Mouse (Mus musculus) intestine, postnatal 0 days (tissue): Measurements from ENCODE around the gene Ncoa3. TPM values are rescaled to one million over a fixed set of nuclear protein-coding genes. Genes with fewer than 3 reads are reported as not detected.
A peak's percentile ranks its signal among the peaks of the same experiment; 100 is the strongest.

ENCODE experiments used
- ATAC-seq: fragments of 200-750 bp; cut with Nextera tagmentation; 2 replicates; pipeline ENCODE4 v1.8.0; 2017; ENCODE audit warnings: mild to moderate bottlenecking, moderate TSS enrichment, moderate library complexity
- H3K27ac ChIP-seq: fragments of 300-500 bp; sonication (generic); 2 replicates; pipeline ENCODE4 v1.5.1; 2014; ENCODE audit warnings: mild to moderate bottlenecking, low read depth, low read length, moderate library complexity
- H3K27me3 ChIP-seq: fragments of 300-500 bp; sonication (generic); replicated peaks from 2 replicates; pipeline ENCODE4 v1.6.1; 2014; ENCODE audit warnings: low read length, mixed read lengths; ENCODE audit not compliant: control insufficient read depth, insufficient read depth
- H3K36me3 ChIP-seq: fragments of 300-500 bp; sonication (generic); 2 replicates; pipeline ENCODE4 v1.6.1; 2014; ENCODE audit warnings: mild to moderate bottlenecking, moderate library complexity; ENCODE audit not compliant: control insufficient read depth, insufficient read depth
- H3K4me1 ChIP-seq: fragments of 300-500 bp; sonication (generic); replicated peaks from 2 replicates; pipeline ENCODE4 v1.6.1; 2014; ENCODE audit warnings: antibody characterized with exemption, low read length, mixed read lengths; ENCODE audit not compliant: control insufficient read depth, insufficient read depth
- H3K4me2 ChIP-seq: fragments of 300-500 bp; sonication (generic); replicated peaks from 2 replicates; pipeline ENCODE4 v1.6.1; 2014; ENCODE audit warnings: low read depth, mild to moderate bottlenecking, moderate library complexity
- H3K4me3 ChIP-seq: fragments of 300-500 bp; sonication (generic); 2 replicates; pipeline ENCODE4 v1.5.1; 2014; ENCODE audit warnings: low read depth, low read length
- H3K9ac ChIP-seq: fragments of 300-500 bp; sonication (generic); 2 replicates; pipeline ENCODE4 v1.6.1; 2014; ENCODE audit warnings: mild to moderate bottlenecking, low read depth, low read length
- H3K9me3 ChIP-seq: fragments of 300-500 bp; sonication (generic); 2 replicates; pipeline ENCODE4 v1.6.1; 2016; ENCODE audit warnings: mixed run types; ENCODE audit not compliant: control insufficient read depth
- CTCF ChIP-seq: sonication (generic); IDR thresholded peaks from 2 replicates; pipeline ENCODE4 v1.5.1; 2016; ENCODE audit warnings: low read depth, mild to moderate bottlenecking, control low read depth, antibody characterized with exemption, moderate library complexity
- WGBS: fragments of 180-500 bp; shearing (Covaris S2); extraction: QIAGEN DNeasy Blood & Tissue Kit; methylation state at CpG from one replicate; pipeline ENCODE4 v1.1.7; 2014; 5-methylcytosine and 5-hydroxymethylcytosine counted together
- polyA plus RNA-seq: library from polyadenylated mRNA; unstranded; fragments of >200 nt; fragmentation: Nextera tagmentation; extraction: Ambion mirVana; gene quantifications from 2 replicates; pipeline ENCODE4 v1.2.1, GENCODE M21; 2015

The Ncoa3 gene
- polyA plus RNA-seq, 1 experiment from 2014 or later, result 4.7 TPM

DNA sequence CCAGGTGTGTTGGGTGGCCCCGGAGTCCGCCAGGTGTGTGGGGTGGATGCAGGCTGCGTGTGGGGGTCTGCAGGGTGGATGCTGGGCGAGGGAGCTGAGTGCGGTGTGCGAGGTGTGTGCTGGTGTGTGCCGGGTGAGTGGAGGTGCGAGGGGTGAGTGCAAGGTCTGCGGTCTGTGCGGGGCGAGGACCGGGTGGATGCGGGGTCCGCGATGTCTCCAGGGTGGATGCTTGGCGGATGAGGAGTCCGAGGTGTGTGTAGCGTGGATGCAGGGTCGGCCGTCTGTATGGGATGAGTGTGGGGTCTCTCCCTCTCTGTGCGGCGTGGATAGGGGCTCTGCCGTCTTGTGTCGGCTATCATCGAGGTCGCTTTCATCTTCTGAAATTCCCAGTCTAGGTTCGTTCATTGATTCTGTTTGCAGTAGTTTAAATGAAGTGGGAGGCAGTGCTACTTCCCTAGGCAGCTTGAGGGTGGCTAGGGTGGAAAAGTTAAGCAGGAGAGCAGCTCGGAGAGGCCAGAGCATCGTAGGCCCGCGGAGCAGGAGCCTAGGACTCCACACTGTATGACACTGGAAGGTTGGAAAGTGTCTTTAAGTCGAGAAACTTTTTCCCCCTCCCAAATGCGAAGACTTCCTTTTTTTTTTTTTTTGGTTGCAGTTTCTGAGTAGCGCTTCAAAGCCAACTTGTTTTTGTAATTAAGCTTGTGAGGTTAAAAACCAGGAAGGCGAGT, 901 bp downstream of the Ncoa3 start:
- Histone ChIP-seq H3K27me3 (no peaks in the 10 kb centered on the region), H3K27ac (peak overlapping the region; percentile 82; the same call in 1 of the 2 replicates), H3K36me3 (no peaks in the 10 kb centered on the region), H3K4me2 (peak overlapping the region; percentile 99), H3K4me3 (peak overlapping the region; percentile 96), H3K4me1 (0 out of 2 replicates have a peak, but pooled peaks cover 3% of the 10 kb centered on the region), H3K9ac (peak overlapping the region; percentile 91), H3K9me3 (no peaks in the 10 kb centered on the region)
- ATAC-seq, result no peak
- 5% methylated on average over 35 of the region's 35 CpGs for WGBS
- no peak for TF ChIP-seq CTCF

DNA sequence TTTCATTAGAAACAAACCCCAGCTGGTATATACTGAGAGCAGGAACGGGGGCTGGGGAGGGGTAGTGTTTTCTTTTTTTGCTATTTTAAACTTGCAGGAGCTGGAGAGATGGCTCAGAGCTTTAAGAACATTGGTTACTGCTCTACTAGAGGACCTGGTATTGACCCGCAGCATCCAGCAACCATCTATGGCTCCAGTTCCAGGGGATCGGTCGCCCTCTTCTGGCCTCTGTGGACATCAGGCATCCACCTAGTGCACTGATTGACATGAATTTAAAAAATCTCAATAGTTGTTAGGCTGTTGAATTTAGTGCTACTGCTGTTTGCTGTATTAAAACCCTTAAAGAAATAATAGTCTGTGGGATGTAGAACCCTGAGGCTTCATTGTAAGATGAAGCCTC, 1.9 kb downstream of the Ncoa3 start:
- WGBS, result 94% methylated on average over 4 of the region's 4 CpGs
- Histone ChIP-seq H3K36me3 (no peaks in the 10 kb centered on the region), H3K27me3 (no peaks in the 10 kb centered on the region), H3K27ac (no peak overlapping the region), H3K4me3 (no peak overlapping the region), H3K4me2 (peak overlapping the region; percentile 99; the same call in 1 of the 2 replicates), H3K4me1 (0 out of 2 replicates have a peak, but pooled peaks cover 3% of the 10 kb centered on the region), H3K9ac (no peak overlapping the region), H3K9me3 (no peaks in the 10 kb centered on the region)
- no peak for ATAC-seq
- TF ChIP-seq CTCF, result peak; percentile 43

DNA sequence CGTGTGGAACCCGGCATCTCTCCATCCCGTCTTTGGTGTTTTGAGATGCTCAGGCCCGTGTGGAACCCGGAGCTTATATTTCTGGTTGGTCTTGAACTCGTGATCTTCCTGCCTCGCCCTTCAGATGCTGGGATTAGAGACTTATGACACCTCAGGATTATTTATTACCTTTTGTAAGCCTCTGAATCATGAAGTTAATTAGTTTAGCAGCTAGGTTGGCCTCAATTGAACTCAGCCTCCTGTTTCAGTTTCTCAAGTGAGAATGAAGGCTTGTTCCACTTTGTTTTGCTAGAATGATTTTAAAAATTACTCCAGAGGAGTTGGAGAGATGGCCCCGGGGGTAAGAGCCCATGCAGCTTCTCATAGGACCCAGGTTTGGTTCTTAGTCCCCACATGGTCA, 3.3 kb downstream of the Ncoa3 start:
- Histone ChIP-seq H3K9me3 (no peaks in the 10 kb centered on the region), H3K4me2 (no peak overlapping the region), H3K27ac (no peak overlapping the region), H3K4me3 (no peak overlapping the region), H3K27me3 (no peaks in the 10 kb centered on the region), H3K9ac (no peak overlapping the region), H3K36me3 (no peaks in the 10 kb centered on the region), H3K4me1 (0 out of 2 replicates have a peak, but pooled peaks cover under 1% of the 10 kb centered on the region)
- no peak for ATAC-seq
- TF ChIP-seq CTCF, result no peak
- WGBS, result 88% methylated on average over 8 of the region's 8 CpGs

DNA sequence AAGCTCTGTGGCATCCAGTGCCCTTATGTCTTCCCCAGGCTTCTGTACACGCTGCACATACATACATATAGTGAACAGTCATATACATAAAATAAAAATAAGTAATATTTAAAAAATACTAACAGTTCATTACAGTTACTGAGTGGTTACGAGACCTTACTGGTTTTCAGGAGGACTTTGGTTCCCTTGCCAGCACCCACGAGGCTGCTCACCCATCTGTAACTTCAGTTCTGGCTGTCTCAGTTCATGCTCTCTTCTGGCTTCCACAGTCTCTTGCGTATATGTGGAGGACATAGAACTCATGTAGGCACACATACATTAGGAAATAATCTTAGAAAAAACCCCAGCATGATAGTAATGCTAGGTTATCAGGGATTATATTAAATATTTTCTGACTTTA, 3.7 kb downstream of the Ncoa3 start:
- Histone ChIP-seq H3K9ac (no peak overlapping the region), H3K36me3 (no peaks in the 10 kb centered on the region), H3K9me3 (no peaks in the 10 kb centered on the region), H3K27me3 (no peaks in the 10 kb centered on the region), H3K27ac (no peak overlapping the region), H3K4me2 (no peak overlapping the region), H3K4me3 (no peak overlapping the region), H3K4me1 (no peaks in the 10 kb centered on the region)
- 80% methylated on average over 4 of the region's 4 CpGs for WGBS
- TF ChIP-seq CTCF, result no peak
- no peak for ATAC-seq

DNA sequence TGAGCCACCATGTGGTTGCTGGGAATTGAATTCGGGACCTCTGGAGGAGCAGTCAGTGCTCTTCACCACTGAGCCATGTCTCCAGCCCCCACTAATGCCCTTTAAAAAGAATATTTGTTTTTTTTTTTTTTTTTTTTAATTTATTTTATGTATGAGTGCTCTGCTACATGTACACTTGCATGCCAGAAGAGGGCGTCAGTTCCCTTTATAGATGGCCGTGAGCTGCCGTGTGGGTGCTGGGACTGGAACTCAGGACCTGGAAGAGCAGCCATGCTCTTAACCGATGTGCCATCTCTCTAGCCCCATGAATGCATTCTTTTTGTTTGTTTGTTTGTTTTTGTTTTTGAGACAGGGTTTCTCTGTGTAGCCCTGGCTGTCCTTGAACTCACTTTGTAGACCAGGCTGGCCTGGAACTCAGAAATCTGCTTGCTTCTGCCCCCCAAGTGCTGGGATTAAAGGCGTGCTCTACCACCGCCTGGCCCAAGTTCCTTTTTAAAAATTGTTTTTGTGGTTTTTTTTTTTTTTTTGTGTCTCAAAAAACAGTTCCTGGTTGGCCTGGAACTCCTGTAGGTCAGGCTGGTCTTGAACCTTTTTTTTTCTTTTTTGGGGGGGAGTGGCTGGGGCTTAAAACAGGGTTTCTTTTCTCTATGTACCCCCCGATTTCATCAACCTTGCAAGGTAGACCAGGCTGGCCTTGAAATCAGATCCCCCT, 5.0 kb downstream of the Ncoa3 start:
- Histone ChIP-seq H3K27me3 (no peaks in the 10 kb centered on the region), H3K9me3 (no peaks in the 10 kb centered on the region), H3K27ac (no peak overlapping the region), H3K9ac (no peak overlapping the region), H3K4me3 (no peak overlapping the region), H3K36me3 (no peaks in the 10 kb centered on the region), H3K4me1 (no peaks in the 10 kb centered on the region), H3K4me2 (no peak overlapping the region)
- 94% methylated on average over 8 of the region's 8 CpGs for WGBS
- ATAC-seq, result no peak
- TF ChIP-seq CTCF, result peak; percentile 31; the same call in 1 of the 2 replicates

DNA sequence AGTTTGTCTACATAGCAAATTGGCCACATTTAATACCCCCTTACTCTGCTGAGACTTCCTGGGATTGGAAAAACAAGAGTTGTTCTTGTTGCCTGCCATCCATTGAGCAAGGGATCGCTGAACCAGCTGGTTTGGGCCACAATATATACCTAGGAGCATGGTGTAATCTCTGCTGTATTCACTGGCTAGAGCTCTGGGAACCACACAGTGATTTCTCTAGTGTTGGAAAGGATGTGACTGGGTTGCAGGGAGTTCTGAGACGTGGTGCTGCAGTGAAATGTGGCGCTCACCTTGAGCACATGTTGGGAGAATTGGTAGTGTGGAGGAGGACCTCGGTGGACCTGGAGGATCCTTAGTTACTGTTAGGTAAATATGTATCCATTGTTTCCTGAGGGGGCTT, 6.5 kb downstream of the Ncoa3 start:
- Histone ChIP-seq H3K4me3 (no peak overlapping the region), H3K27me3 (no peaks in the 10 kb centered on the region), H3K4me1 (no peaks in the 10 kb centered on the region), H3K36me3 (no peaks in the 10 kb centered on the region), H3K4me2 (no peak overlapping the region), H3K9ac (no peak overlapping the region), H3K27ac (no peak overlapping the region), H3K9me3 (no peaks in the 10 kb centered on the region)
- 53% methylated on average over 4 of the region's 4 CpGs for WGBS
- ATAC-seq, result no peak
- TF ChIP-seq CTCF, result 0 out of 2 replicates have a peak, but pooled peaks have one; percentile 3
